Mouse (Mus musculus) gastrocnemius, postnatal 25 days (tissue): ENCODE measurements around the gene Fam213b. TPM values are rescaled to one million over a fixed set of nuclear protein-coding genes. Genes with fewer than 3 reads are reported as not detected.

ENCODE experiments used
- DNase-seq: peaks from one replicate; pipeline ENCODE4 v3.0.0; 2022
- long read RNA-seq, 2 experiments: library from polyadenylated mRNA; stranded (forward); transcript quantifications; one replicate each; pipeline ENCODE4 v2.0.0; 2021
- total RNA-seq, 2 experiments: library from RNA; stranded (reverse); gene quantifications; 1 replicate in 1 of 2; 2 replicates in 1 of 2; pipeline ENCODE4 v1.2.3; 2021

The Fam213b gene
- 10 to 100 TPM; 81.5 to 81.6 TPM for total RNA-seq
- long read RNA-seq, experiment 1, transcript Fam213b-201 (7 exons, 883 nt) = major isoform, 129 of 145 reads
- long read RNA-seq, experiment 1, partial matches to known transcripts = 11 of 145 reads
- long read RNA-seq, experiment 1, other reads (novel, unspliced or antisense) = 5 of 145 reads
- long read RNA-seq, experiment 2, transcript Fam213b-201 (7 exons, 883 nt) = major isoform, 102 of 113 reads
- long read RNA-seq, experiment 2, partial matches to known transcripts = 9 of 113 reads
- long read RNA-seq, experiment 2, other reads (novel, unspliced or antisense) = 2 of 113 reads

- peak; percentile 84 for DNase-seq
Observed at GRCm38 (mm10) chr4:154898506-154899446, at the start of gene Fam213b. Fam213b (minus strand) TSS chr4:154899135.

GRCm38 (mm10) chr4:154948066-154948939 lies 49.4 kb upstream of the Fam213b start:
- no peak for DNase-seq

GRCm38 (mm10) chr4:154946319-154946718 lies 47.4 kb upstream of the Fam213b start:
- DNase-seq = peak; percentile 64

GRCm38 (mm10) chr4:154944121-154944590 lies 45.2 kb upstream of the Fam213b start:
- DNase-seq = peak; percentile 75

GRCm38 (mm10) chr4:154943323-154944039 lies 44.5 kb upstream of the Fam213b start:
- no peak for DNase-seq

GRCm38 (mm10) chr4:154942632-154943322 lies 43.8 kb upstream of the Fam213b start:
- no peak for DNase-seq

- DNase-seq = no peak
Observed at GRCm38 (mm10) chr4:154941831-154942230, 42.9 kb upstream of the Fam213b start.

- no peak for DNase-seq
Observed at GRCm38 (mm10) chr4:154940156-154940555, 41.2 kb upstream of the Fam213b start.

- DNase-seq = no peak
Observed at GRCm38 (mm10) chr4:154937746-154938145, 38.8 kb upstream of the Fam213b start.

- no peak for DNase-seq
Observed at GRCm38 (mm10) chr4:154936542-154937255, 37.8 kb upstream of the Fam213b start.

- no peak for DNase-seq
Observed at GRCm38 (mm10) chr4:154935788-154936187, 36.9 kb upstream of the Fam213b start.

GRCm38 (mm10) chr4:154934800-154935199 lies 35.9 kb upstream of the Fam213b start:
- no peak for DNase-seq

GRCm38 (mm10) chr4:154933306-154933907 lies 34.5 kb upstream of the Fam213b start:
- DNase-seq = no peak

- DNase-seq = peak; percentile 52
Observed at GRCm38 (mm10) chr4:154929088-154929660, 30.2 kb upstream of the Fam213b start.

- DNase-seq = no peak
Observed at GRCm38 (mm10) chr4:154928395-154929087, 29.6 kb upstream of the Fam213b start, which contains the start of gene Tnfrsf14. Tnfrsf14 (minus strand) TSS chr4:154928563.

GRCm38 (mm10) chr4:154927899-154928337 lies 29.0 kb upstream of the Fam213b start:
- peak; percentile 40 for DNase-seq

GRCm38 (mm10) chr4:154926969-154927898 lies 28.3 kb upstream of the Fam213b start:
- DNase-seq = no peak
